Mouse (Mus musculus) forebrain, embryonic 14.5 days (tissue): ENCODE results near the gene Plekhj1. TPM values are rescaled to one million over a fixed set of nuclear protein-coding genes. Genes with fewer than 3 reads are reported as not detected.
"Not testable (repeated sequence)": the region's sequence is repeated elsewhere in the genome, so short reads cannot be mapped to it uniquely, and the experiment has no call there.

Experiments
- ATAC-seq: fragments of 200-750 bp; cut with Nextera tagmentation; 2 replicates; pipeline ENCODE4 v1.8.0; 2017; ENCODE audit warnings: mild to moderate bottlenecking, moderate library complexity
- DNase-seq: peaks from one replicate; pipeline ENCODE4 v3.0.0-alpha.2; 2015; ENCODE audit warnings: low spot score
- H3K27ac ChIP-seq: fragments of 300-500 bp; sonication (generic); 2 replicates; pipeline ENCODE4 v1.5.1; 2014; ENCODE audit warnings: low read depth, mild to moderate bottlenecking, control low read depth, low read length, moderate library complexity
- H3K27me3 ChIP-seq: fragments of 300-500 bp; sonication (generic); replicated peaks from 2 replicates; pipeline ENCODE4 v1.6.1; 2014; ENCODE audit warnings: low read length, control low read depth, mixed read lengths; ENCODE audit not compliant: control insufficient read depth, insufficient read depth
- H3K36me3 ChIP-seq: fragments of 300-500 bp; sonication (generic); 2 replicates; pipeline ENCODE4 v1.6.1; 2014; ENCODE audit warnings: low read length, control low read depth; ENCODE audit not compliant: control insufficient read depth, insufficient read depth
- H3K4me1 ChIP-seq: fragments of 300-500 bp; sonication (generic); 2 replicates; pipeline ENCODE4 v1.6.1; 2014; ENCODE audit warnings: antibody characterized with exemption, low read length, control low read depth; ENCODE audit not compliant: control insufficient read depth, insufficient read depth
- H3K4me2 ChIP-seq: fragments of 300-500 bp; sonication (generic); 2 replicates; pipeline ENCODE4 v1.6.1; 2014; ENCODE audit warnings: mild to moderate bottlenecking, control low read depth, low read length
- H3K4me3 ChIP-seq: fragments of 300-500 bp; sonication (generic); 2 replicates; pipeline ENCODE4 v1.5.1; 2014; ENCODE audit warnings: low read depth, low read length, control low read depth
- H3K9ac ChIP-seq: fragments of 300-500 bp; sonication (generic); 2 replicates; pipeline ENCODE4 v1.6.1; 2014; ENCODE audit warnings: mild to moderate bottlenecking, low read length, control low read depth, moderate library complexity
- H3K9me3 ChIP-seq: fragments of 300-500 bp; sonication (generic); replicated peaks from 2 replicates; pipeline ENCODE4 v1.6.1; 2016; ENCODE audit warnings: low read length, control low read depth, mixed read lengths; ENCODE audit not compliant: control insufficient read depth
- WGBS: fragments of 180-500 bp; shearing (Covaris S2); extraction: QIAGEN DNeasy Blood & Tissue Kit; methylation state at CpG from one replicate; pipeline ENCODE4 v1.1.7; 2014; 5-methylcytosine and 5-hydroxymethylcytosine counted together
- polyA plus RNA-seq: library from polyadenylated mRNA; unstranded; fragments of >200 nt; fragmentation: Nextera tagmentation; extraction: Ambion mirVana; gene quantifications from 2 replicates; pipeline ENCODE4 v1.2.1, GENCODE M21; 2014

The Plekhj1 gene
- polyA plus RNA-seq, 1 experiment from 2014 or later = 140 TPM

GRCm38 (mm10) chr10:80819406-80819805, 21.0 kb upstream of the Plekhj1 start:
- no peaks in the 10 kb centered on the region for H3K27me3 ChIP-seq
- no peak overlapping the region for H3K4me3 ChIP-seq
- no peak overlapping the region for H3K27ac ChIP-seq
- DNase-seq (no peak), ATAC-seq (no peak)
- H3K9ac ChIP-seq = no peak overlapping the region
- H3K9me3 ChIP-seq = no peaks in the 10 kb centered on the region
- no peaks in the 10 kb centered on the region for H3K36me3 ChIP-seq
- 51% methylated on average over 3 of the region's 3 CpGs for WGBS
- H3K4me2 ChIP-seq = no peak overlapping the region
- no peaks in the 10 kb centered on the region for H3K4me1 ChIP-seq

- H3K36me3 ChIP-seq = no peaks in the 10 kb centered on the region
- WGBS = 59% methylated on average over 6 of the region's 6 CpGs
Observed at GRCm38 (mm10) chr10:80818599-80819281, 20.3 kb upstream of the Plekhj1 start.

GRCm38 (mm10) chr10:80817955-80818354, 19.5 kb upstream of the Plekhj1 start:
- DNase-seq, H3K27ac ChIP-seq, ATAC-seq, H3K4me2 ChIP-seq, H3K36me3 ChIP-seq, H3K4me1 ChIP-seq, H3K9me3 ChIP-seq, H3K4me3 ChIP-seq, H3K9ac ChIP-seq, H3K27me3 ChIP-seq: not testable (repeated sequence)
- WGBS = 84% methylated on average over 7 of the region's 7 CpGs

More at GRCm38 (mm10) chr10:80818599-80819281, 20.3 kb upstream of the Plekhj1 start:
- ATAC-seq = no peak
- Histone ChIP-seq H3K4me2 (no peak overlapping the region), H3K4me3 (no peak overlapping the region), H3K9me3 (no peaks in the 10 kb centered on the region), H3K27me3 (no peaks in the 10 kb centered on the region), H3K27ac (no peak overlapping the region), H3K4me1 (no peaks in the 10 kb centered on the region), H3K9ac (no peak overlapping the region)
- DNase-seq = no peak

- H3K4me3 ChIP-seq = no peak overlapping the region
- no peak for DNase-seq
- no peaks in the 10 kb centered on the region for H3K9me3 ChIP-seq
- no peaks in the 10 kb centered on the region for H3K4me1 ChIP-seq
- no peaks in the 10 kb centered on the region for H3K36me3 ChIP-seq
- H3K4me2 ChIP-seq = no peak overlapping the region
- no peak for ATAC-seq
- H3K27me3 ChIP-seq = no peaks in the 10 kb centered on the region
- H3K27ac ChIP-seq = no peak overlapping the region
- H3K9ac ChIP-seq = no peak overlapping the region
- WGBS = 70% methylated on average over 2 of the region's 2 CpGs
Observed at GRCm38 (mm10) chr10:80817164-80817563, 18.7 kb upstream of the Plekhj1 start.

- not testable (repeated sequence) for H3K9ac ChIP-seq, H3K27ac ChIP-seq, H3K36me3 ChIP-seq, H3K4me2 ChIP-seq, ATAC-seq, H3K9me3 ChIP-seq, DNase-seq, H3K27me3 ChIP-seq, H3K4me1 ChIP-seq, H3K4me3 ChIP-seq
- 83% methylated on average over 3 of the region's 3 CpGs for WGBS
Observed at GRCm38 (mm10) chr10:80816303-80816702, 17.9 kb upstream of the Plekhj1 start.

- Histone ChIP-seq H3K27ac (no peak overlapping the region), H3K9me3 (no peaks in the 10 kb centered on the region), H3K4me3 (no peak overlapping the region), H3K36me3 (no peaks in the 10 kb centered on the region), H3K4me2 (no peak overlapping the region), H3K4me1 (peaks cover 3% of the 10 kb centered on the region; the same call in 1 of the 2 replicates), H3K27me3 (peaks cover 7% of the 10 kb centered on the region), H3K9ac (no peak overlapping the region)
- DNase-seq (no peak), ATAC-seq (no peak)
- WGBS = 67% methylated on average over 7 of the region's 7 CpGs
Observed at GRCm38 (mm10) chr10:80814800-80815199, 16.4 kb upstream of the Plekhj1 start.

- Histone ChIP-seq H3K4me2 (no peak within 1 kb of the TSS), H3K4me3 (no peak within 1 kb of the TSS), H3K9me3 (no peaks in the 10 kb centered on the region), H3K27ac (no peak within 1 kb of the TSS), H3K36me3 (no peaks in the 10 kb centered on the region), H3K4me1 (peaks cover 3% of the 10 kb centered on the region; the same call in 1 of the 2 replicates), H3K27me3 (peaks cover 12% of the 10 kb centered on the region), H3K9ac (no peak within 1 kb of the TSS; the same call in 1 of the 2 replicates)
- no peak for DNase-seq
- no peak for ATAC-seq
- WGBS = 76% methylated on average over 4 of the region's 4 CpGs
Observed at GRCm38 (mm10) chr10:80813366-80813765, 14.9 kb upstream of the Plekhj1 start, which contains the start of gene Jsrp1. Jsrp1 (minus strand) TSS chr10:80813498.

GRCm38 (mm10) chr10:80812391-80813041, 14.1 kb upstream of the Plekhj1 start:
- H3K9me3 ChIP-seq = no peaks in the 10 kb centered on the region
- 67% methylated on average over 5 of the region's 5 CpGs for WGBS
- no peak overlapping the region for H3K27ac ChIP-seq
- no peak overlapping the region; the same call in 1 of the 2 replicates for H3K9ac ChIP-seq
- peaks cover 6% of the 10 kb centered on the region; the same call in 1 of the 2 replicates for H3K4me1 ChIP-seq
- peaks cover 17% of the 10 kb centered on the region for H3K27me3 ChIP-seq
- DNase-seq (no peak), ATAC-seq (no peak)
- H3K36me3 ChIP-seq = no peaks in the 10 kb centered on the region
- no peak overlapping the region for H3K4me3 ChIP-seq
- no peak overlapping the region for H3K4me2 ChIP-seq

GRCm38 (mm10) chr10:80810084-80810483, 11.7 kb upstream of the Plekhj1 start:
- Histone ChIP-seq H3K27ac (no peak overlapping the region), H3K4me1 (peaks cover 12% of the 10 kb centered on the region), H3K9ac (no peak overlapping the region), H3K36me3 (peaks cover 4% of the 10 kb centered on the region), H3K4me2 (no peak overlapping the region), H3K27me3 (peaks cover 17% of the 10 kb centered on the region), H3K9me3 (no peaks in the 10 kb centered on the region), H3K4me3 (no peak overlapping the region)
- WGBS = 3% methylated on average over 7 of the region's 20 CpGs
- DNase-seq (no peak), ATAC-seq (no peak)
